Mouse (Mus musculus) CD4-positive, CD25-positive, alpha-beta regulatory T cell, adult 2 months (primary cell): ENCODE results near the gene Mfsd12.

Experiments
- DNase-seq: peaks from one replicate; pipeline ENCODE4 v3.0.0-alpha.2; 2012; ENCODE audit warnings: low read depth, low spot score

The Mfsd12 gene

DNA sequence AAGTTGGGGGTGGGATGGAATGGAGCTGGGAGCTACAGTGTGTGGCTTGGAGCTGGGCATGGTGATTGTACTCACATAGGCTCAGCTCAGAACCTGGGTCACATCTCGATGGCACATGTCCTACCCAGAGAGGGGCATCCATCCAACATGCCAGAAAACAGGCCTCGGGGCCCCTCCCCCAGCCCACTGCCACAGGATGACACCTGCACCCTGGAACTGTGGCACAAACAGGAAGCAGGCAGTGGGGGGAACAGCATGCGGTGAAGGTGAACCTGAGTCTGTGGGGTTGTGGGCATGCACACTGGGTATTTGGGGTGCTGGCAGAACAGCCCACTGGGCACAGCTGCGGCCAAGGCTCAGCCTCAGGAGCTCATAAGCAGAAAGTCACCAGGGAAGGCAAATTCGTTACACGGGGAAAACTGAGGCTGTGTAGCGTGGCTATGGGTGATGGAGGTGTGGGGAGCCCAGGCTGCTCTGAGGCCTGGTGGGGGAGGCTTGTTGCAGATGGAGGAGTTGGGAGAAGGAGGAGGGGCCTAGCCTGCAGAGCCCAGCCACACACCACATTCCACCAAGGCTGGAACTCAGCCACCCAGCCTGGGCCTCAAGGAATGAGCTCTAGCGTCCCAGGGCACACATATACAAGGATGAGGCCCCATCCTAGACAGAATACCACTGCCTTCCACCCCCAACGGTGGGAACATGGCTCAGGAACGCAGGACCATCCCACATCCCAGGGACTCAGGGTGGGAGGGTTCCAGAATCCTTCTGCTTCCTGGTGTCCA is 27.9 kb upstream of the Mfsd12 start:
- peak; percentile 64 for DNase-seq

DNA sequence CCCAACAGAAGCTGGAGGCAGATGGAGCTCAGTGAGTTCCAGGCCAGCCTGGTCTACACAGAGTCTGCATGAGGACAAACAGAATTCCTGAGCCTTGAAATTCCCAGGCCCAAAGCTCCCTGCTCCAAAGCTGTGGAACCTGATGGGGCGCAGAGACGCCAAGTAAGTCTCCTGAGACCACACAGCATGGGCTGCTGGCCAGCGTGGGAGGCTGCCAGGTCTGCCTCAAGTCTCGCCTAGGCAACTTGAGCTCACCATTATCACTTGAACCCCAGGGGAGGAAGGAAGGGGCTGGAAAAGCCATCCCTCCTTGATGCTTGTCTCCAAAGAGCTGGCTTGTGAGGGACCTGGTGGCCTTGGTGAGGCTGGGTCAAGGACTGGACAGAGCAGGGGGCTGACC is 27.3 kb upstream of the Mfsd12 start:
- no peak for DNase-seq

DNA sequence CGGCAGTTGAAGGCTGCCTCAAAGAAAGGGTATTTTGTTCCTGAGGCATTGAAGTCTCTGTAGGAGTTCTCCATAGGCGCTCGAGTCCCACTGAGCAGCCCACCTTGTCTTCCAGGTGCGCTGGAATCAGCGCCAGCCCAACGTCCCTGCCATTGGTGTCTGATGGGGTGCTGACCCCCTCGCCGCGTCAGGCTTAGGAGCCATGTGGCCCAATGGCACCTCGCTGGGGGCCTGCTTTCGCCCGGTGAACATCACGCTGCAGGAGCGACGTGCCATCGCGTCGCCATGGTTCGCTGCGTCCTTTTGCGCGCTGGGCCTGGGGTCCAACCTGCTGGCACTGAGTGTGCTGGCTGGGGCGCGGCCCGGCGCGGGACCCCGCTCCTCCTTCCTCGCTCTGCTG is 25.0 kb upstream of the Mfsd12 start:
- DNase-seq, result no peak

DNA sequence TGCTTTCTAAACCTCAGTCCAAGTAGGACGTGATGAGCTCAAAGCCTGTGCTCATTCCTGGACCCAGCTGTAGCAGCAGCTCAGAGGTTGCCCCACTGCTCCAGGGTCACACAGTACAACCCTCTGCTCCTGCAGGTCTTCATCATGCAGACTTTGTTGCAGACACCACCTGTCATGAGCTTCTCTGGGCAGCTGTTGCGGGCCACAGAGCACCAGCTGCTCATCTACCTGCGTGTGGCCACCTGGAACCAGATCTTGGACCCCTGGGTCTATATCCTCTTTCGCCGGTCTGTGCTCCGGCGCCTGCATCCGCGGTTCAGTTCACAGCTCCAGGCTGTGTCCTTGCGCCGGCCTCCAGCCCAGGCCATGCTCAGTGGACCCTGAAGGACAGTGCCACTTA is 23.0 kb upstream of the Mfsd12 start:
- no peak for DNase-seq

DNA sequence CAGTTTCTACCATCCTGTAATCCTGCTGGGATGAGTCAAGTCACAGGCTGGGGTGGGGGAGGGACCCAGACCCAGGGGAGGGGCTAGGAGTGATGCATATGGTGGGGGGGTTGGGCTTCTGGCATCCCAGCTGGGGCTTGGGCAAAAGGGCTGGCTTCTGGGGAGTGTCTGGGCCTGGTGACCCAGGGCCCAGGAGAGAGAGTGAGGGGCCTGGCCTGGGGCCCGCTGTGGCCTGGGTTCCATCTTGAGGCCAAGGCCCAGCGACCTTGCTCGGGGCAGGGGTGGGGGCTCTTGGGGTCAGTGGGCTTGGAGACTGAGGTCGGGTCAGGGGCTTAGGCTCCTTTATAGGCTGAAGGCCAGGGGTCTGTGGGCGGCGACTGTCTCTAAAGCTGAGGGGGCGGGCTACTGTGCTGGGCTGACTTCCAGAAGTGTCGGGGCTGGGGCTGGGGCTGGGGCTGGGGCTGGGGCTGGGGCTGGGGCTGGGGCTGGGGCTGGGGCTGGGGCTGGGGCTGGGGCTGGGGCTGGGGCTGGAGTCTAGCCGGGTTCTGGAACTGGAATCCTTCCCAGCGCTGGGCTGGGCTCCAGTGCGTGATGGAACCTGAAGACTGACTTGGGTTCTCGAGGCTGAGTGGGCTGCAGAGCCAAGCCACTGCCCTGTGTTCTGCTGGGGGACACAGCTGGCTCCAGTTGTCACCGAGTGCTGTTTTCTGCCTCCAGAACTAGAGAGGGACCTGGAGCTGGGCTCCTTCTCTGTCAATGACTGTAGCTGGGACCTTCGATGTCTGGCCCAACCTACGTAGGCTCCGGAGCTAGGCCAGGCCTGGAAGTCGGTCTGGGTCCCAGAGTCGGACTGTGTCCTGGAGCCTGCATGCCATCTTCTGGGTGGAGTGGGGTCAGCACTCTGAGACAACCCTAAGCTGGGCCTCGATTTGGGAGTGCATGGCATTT is 21.6 kb upstream of the Mfsd12 start:
- DNase-seq, result no peak

DNA sequence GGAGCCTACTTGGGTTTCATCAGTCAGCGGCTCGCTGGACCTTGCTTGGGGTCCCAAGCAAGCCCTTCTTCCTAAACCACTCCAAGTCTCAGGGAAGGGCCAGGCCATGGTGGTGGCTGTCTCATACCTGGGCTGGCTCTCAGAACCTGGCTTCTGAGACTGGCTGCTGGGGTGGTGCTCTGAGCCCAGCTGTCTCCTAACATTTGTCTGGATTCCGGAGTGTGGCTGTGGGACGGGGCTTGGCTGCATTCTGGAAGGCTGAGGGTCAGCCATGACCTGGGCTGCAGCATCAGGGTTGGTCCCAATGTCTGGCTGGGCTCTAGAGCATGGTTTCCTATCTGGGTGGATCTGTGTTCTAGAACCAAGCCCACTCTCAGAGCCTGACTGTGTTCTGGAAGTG is 20.7 kb upstream of the Mfsd12 start:
- DNase-seq, result no peak

DNA sequence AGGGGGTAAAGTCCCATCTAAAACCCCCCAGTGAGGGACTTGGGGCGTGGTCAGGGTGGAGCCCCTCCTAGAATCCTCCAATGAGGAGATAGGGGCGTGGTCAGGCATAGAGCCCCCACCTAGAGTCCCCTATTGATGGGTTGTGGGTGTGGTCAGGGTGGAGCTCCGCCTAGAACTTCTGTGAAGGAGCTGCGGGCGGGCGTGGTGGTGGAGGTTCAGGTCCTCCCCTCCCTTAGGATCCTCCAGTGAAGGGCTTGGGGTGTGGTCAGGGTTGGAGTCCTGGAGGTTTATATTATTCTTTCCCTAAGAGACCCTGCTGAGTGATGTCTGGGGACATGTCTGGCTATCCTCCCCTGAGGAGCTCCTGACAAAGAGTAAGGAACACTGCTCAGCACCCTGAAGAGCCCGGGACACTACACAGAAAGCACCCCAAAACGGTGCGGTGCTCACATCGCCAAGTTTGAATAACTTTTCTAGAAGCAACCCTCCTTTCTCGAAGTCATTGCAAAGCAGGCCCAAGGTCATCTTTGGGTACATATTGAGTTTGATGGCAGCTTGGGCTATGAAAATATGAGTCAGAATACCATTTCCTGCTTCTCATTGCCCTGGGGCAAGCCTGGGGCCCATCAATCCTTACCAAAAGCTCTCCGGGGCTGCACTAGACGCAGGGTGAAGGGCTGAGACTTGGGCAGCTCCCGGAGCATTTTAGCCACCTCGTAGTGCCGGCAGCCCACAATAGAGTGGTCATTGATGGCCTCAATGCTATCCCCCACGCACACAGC is 16.5 kb upstream of the Mfsd12 start:
- no peak for DNase-seq

DNA sequence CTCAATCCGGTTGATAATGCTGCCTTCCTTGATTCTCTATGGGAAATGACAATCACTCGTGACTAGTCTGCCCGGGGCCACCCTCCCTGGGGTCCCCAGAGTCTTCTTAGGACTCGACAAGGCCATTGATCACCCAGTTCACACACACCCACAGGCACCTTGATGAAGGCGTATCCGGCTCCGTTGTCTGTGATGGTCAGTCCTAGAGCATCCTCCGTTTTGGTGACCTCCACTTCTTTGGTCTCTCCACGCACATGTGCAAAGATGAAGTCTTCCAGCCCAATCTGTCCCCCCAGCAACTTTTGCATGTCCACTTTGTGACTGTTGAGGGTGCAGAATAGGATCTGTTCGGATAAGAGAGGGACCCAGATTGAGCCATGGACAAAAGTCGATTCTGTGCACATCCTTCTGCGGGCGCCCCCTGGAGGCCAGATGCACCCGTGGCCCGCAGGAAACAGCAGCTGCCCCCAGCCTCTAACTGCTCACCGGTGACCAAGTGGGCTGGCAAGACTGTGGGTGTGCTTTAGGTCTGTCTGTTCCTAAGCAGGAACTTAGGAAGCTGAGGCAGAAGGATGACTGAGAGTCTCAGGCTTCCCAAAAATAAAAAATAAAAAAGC is 15.8 kb upstream of the Mfsd12 start:
- peak; percentile 87 for DNase-seq

DNA sequence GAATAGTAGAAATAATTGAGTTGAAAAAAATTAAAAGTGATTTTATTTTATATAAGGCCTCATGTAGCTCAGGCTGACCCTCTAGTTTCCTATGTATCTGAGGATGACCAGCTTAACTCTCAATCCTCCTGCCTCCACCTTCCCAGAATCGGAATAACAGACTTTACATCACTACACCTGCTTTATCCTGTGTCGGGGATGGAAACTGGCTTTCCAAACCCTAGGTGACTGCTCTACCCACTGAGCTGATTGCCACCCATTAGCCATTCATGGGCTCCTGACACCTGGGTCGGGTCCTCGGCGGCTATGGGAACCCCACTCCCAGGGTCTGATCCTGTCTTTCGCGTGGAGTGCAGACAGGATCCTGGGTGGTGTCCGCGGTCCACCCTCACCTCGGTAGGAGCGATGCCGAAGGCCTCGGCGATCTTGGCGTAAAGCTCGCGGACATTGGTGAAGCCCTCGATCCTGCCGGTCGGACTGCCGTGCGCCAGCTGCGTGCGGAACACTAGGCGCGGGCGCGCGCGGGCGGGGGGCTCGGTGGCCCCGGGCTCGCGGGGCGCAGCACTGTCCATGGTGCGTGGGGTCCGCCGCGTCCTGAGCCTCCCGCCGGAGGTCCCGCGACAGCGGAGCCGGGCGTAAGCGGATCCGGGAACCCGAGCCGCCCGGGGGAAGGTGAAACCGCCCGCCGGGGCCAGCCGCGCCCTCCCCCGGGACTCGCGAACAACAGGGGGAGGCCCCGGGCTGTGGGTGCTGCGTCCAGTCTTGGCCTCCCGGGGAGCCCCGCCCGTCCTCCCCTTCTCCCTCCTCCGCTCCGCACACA is 14.4 kb upstream of the Mfsd12 start, which contains the start of gene Gipc3:
Gene Gipc3, minus strand, starts transcription at position 581 of the 820 bp plus-strand sequence.
- DNase-seq, result peak; percentile 36

DNA sequence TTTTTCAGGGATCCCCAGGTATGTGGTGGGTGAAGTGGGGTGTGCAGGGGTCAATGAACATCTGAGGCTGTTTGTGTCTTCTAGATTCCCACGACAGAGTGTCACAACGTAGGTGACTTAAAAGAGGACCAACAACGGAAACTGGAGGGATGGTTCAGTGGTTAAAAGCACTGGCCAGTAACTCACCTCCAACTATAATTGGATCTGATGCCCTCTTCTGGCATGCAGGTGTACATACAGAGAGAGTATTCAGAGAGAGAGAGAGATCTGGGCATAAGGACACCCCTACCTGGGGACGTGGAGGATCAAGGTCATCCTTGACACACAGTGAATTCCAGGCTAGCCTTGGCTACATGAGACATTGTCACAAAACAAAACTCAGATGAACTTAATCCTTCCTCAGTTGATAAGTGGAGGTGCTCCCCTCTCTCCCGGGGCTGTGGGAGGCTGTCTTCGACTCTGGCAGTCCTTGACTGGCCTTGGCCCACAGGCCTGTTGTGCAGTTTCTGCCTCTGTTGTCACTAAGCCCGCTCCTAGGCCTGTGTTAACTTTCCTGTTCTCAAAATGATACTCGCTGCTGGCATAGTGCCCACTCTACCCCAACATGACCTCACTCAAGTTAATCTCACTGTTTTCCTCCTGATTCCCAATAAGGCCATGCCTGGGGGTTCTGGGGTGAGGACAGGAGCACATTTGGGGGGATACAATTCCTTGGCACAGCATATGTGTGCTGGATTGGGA is 12.7 kb upstream of the Mfsd12 start:
- peak; percentile 64 for DNase-seq

DNA sequence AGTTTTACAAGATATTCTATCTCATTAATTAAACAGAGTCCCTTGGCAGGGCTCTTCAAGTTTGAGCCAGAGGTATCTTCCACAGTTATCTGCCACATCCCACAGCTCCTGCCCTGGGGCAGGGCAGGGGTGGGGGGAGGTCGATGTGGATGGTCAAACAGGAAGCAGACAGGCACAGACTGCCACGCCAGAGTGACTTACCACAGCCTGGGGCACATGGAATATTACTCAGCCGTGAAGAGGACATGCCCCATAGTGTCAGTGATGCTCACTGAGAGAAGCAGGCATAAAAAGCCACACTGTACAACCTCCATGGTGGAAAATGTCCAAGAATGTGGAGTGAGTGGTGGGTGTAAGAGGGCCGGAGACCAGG is 12.1 kb upstream of the Mfsd12 start:
- DNase-seq, result no peak

DNA sequence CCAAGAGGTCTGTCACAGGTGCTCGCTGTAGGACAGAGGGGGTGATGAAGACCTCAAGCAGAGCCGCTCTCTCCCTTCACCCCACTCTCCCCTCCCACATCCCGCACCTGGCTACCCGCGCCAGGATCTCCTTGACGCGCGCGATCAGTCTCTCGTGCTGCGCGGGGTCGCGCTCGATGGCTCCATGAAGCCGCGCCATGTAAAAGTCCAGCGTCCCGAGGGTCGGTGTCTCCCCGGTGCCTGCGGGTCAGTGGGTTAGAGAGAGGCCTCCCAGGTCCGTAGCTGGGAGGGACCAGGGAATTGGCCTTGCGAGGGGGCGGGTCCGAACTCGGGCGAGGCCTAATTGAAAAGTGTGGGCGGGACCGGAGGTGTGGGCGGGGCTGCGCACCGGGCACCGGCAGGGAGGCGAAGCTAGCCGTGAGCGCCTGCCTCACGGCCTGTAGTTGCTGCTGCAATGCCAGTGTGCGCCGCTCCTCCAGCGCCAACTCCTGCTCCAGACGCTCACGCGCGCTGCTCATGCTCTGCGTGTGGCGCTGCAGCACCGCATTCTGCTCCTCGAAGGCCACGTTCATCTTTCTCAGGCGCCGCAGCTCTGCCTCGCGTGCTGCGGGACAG is 10.7 kb upstream of the Mfsd12 start:
- peak; percentile 56 for DNase-seq

DNA sequence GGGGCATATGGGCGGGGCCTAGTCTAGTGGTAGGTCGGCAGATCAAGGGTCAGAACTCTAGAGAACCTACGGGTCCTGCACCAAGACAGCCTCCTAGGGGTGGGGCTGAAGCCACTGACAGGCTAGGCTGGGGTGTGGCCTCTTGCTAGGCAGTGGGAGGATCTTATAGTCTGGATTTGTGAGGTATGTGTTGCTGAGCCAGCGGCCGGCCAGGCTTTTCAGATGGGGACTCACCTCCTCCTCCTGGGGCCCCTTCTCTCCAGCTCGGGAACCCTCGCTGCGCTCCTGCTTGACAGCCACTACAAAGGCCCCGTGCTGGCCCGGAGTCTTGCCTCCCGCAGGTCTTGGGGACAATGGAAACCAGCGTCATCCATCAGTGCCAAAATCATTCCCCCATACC is 8.1 kb upstream of the Mfsd12 start:
- DNase-seq, result peak; percentile 53

DNA sequence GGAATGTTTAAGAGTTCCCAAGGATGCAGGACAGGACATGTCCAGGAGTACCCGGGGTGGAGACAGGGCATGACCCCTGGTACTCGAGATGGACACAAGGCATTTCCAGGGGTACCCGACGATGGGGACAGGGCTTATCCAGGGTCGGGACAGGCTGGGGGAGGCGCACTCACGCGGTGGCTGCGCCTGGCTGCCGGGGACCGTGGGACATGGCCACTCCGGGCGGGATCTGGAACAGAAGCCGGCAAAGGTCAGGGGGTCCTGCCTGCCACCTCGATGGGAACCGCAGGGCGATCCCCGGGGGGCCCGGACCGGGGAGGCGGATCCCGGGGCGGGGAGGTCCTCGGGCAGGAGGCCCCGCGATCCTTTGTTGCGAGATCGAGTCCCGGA is 7.3 kb upstream of the Mfsd12 start:
- DNase-seq, result no peak

DNA sequence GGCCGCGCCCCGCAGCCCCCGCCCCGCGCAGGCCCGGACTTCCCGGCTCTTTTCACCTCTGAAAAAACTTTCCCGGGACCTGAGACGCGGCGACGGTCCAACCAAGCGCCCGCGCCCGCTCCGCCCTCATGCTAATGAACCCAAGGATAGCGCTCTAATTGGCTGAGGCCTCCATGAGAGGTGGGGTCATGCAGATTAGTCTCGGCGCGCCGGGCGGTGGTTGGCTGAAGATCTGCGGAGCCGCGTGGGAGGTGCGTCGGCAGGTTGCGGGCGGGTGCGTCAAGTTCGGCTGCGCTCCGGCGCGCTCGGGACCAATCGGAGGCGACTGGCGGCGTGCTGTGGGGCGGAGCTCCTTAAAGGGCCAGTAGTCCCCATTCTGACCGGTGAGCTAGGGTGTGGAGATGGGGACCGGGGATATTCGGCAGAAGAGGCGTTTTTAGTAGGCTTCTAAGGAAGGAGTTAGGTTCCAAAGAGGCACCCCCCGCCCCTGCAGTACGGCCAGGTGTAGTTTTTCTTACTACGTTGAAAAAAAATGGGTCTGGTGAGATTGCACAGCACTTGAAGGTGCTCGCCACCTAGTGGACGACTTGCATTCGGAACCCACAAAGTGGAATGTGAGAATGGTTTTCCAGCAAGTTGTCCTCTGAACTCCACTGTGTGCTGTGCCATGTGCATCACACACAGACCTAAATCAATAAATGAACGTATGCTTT is 6.8 kb upstream of the Mfsd12 start, which contains the start of gene Hmg20b:
Gene Hmg20b, minus strand, starts transcription at position 130 of the 713 bp plus-strand sequence.
- DNase-seq, result peak; percentile 100

DNA sequence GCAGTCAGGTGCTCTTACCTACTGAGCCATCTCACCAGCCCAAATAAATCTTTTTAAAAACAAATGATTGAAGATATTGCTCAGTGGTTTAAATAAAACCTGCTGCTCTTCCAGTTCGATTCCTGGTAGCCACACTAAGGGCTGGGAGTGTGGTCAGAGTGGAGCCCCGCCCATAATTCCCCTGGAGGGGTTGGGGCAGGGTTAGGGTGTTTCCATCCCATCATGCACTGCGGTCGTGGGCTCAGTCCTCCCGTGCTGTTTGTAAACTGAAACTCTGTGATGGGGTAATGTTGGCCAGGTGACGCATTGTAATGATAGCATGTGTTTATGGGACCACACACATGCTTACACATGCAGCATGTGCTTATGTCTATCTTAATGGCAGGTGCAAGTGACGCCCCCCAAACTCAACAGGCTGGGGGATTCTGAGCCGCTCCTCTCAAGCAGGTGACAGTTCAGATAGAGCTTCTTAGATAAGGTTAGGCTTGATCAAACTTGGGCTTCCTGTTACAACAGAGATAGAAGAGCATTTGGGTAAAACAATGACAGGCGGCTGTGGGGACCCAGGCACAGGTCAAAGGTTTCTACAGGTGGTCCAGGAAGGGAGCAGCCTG is 5.5 kb upstream of the Mfsd12 start:
- peak; percentile 83 for DNase-seq

DNA sequence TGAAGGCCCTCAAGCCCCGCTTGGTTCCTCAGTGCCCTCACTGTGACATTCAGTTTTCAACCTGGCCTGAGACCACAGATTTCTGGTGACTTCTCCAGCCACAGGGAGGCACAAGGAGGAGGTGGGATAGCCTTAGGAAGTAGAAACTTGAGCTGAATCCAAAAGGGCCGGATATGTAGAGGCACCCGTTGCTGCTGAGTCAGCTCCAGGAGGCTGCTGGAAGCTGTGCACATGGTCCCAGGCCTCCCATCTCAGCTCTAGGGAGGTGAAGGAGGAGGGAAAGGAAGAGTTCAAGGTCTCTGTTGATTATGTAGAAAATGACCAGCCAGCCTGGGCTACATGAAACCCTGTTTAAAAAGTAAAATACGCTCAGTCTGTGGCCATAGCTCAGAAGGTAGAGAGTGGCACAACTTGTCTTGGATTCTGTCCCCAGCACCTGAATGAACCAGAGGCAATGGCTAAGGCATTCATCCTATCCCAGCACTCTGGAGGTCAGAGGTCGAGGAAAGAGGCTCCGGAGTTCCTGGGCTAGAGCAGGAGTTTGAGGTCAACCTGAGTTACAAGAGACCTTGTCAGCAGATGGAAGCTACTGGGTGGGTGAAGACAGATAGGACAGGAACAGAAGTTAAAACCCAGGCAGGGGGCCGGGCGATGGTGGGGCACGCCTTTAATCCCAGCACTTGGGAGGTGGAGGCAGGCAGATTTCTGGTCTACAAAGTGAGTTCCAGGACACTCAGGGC is 2.4 kb upstream of the Mfsd12 start:
- DNase-seq, result no peak

DNA sequence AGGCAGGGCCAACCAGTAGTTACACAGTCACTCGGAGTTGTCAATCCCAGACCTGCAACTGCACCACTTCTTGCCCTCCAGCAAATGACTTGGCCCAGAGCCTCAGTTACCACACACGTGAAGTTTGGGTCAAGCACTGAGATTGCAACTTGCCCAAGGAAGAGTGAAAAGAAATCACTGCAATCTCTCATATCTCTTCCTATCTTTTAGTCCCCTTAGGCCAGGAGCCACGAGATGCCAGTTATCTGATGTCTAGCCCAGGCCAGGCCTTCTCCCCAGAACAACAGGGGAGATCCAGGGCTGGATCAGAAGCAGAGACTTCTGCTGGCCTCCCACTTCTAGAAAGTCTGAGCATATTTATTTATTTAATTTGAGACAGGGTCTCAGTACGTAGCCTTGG is 1.8 kb upstream of the Mfsd12 start:
- no peak for DNase-seq
